Mouse (Mus musculus) lung, postnatal 14 days (tissue): ENCODE data around the gene Adcy9.
"Not testable (repeated sequence)": the region's sequence is repeated elsewhere in the genome, so short reads cannot be mapped to it uniquely, and the experiment has no call there.

Experiments
- DNase-seq: peaks from one replicate; pipeline ENCODE4 v3.0.0; 2021

Gene Adcy9

DNA sequence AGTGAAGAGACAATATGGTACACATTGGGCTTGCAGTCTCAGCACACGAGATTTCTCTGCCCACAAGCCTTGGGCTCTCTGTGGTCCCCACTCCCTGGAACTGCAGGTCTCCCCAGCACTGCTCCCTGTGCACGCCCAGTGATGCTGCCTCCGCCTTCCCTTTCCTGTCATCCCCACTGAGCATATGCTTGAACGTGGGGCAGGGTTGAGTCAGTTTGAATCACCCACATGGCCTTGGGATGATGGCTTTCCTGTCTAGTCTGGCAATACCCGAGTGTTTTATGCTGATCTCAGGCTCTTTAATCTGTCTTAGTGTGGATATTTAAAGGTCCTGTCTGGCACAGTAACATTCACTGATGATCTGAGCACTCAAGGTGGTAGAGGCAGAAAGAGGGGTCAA is 154.9 kb downstream of the Adcy9 start:
- DNase-seq, result no peak

DNA sequence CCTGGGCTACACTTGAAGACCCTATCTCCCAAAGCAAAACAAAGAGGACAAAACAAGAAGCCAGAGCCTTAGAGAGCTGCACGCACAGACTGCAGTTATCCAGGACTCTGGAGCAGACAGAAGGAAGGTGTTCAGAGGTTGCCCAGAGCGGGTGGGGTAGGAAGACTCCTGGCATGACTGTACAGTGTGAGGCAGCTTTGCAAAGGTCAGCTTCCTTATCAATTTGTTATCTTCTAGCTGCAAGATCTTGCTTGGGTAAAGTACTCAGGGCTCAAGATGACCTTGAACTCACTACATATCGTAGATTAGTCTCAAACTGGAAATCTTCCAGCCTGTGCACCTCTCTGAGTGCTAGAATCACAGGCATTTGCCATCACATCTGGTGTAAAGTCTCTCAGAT is 156.8 kb downstream of the Adcy9 start:
- no peak for DNase-seq

DNA sequence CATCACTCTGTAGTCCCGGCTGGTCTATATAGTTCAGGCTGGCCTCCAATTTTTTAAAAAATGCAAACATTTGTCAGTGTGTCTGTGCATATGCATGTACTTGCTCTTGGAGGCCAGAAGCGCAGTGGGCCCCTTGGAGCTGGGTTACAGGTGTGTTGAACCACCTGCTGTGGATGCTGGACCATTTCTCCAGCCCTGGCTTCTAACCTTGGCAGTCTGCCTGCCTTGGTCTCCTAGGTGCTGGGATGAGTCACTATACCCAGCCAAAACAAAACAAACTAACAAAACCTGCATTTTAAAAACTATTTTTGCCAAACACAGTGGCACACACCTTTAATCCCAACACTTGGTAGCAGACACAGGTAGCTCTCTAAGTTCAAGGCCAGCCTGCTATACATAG is 162.8 kb downstream of the Adcy9 start:
- no peak for DNase-seq

DNA sequence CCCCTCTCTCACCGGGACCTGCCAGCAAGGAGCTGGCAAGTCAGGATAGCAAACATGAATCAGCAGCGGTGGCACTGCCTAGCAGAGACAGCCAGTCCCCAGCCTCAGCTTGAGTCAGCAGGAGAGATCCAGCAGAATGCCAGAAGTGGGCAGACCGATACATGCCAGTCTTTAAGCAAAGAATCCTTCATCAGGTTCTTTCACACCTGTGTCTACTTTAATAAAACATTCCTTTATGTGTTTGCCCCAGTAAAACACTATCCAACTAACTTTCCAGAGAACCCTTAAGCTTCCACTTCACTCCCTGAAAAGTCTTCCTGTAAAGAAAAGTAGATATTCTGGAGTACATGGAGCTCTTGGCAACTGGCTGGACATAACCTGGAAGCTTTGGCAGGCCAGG is 171.5 kb downstream of the Adcy9 start:
- DNase-seq, result no peak

DNA sequence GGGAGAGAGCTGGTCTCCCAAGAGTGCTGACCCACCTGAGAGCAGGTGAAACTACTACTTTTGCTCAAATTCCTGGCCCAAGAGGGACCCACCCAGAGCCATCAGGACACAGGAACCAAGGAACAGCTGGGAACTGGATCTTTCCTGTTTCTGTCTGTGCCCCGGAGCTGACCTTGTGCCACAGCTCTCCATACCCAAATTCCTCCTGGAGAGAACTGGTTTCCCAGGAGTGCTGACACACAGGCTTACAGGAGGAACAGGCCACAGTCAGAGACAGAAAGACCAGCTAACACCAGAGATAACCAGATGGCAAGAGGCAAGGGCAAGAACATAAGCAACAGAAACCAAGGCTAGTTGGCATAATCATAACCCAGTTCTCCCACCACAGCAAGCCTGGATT is 175.1 kb downstream of the Adcy9 start:
- DNase-seq, result not testable (repeated sequence)
